Mouse (Mus musculus) thymus, adult 18-20 months (tissue): Measurements from ENCODE around the gene Plac8.
A peak's percentile ranks its signal among the peaks of the same experiment; 100 is the strongest.

Experiments
- DNase-seq, 2 experiments: peaks; one replicate each; pipeline ENCODE4 v3.0.0; 2022; ENCODE audit warnings: mixed read lengths in 2 of 2

Gene Plac8

DNA sequence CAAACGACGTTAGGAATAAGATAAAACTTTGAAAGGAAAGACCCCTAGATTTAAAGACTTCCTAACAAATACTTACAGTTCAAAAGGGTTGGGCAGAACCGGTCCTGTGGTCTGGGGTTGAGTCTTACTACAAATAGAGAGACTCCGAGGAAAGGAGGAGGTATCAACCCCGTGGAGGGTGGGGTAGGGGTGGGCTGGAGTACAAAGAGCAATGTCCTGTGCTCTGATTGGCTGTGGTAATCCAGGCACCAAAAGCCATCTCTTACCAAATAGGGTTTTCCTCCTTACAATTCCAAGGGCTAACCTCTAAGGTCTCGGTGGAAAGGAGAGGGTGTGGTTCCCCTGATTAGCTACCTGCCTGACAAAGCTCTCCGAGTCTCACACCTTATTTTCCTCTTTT lies at the start of gene Plac8:
Gene Plac8 (minus strand): TSS at position 177 of the 400 bp plus-strand sequence.
- DNase-seq = no peak

DNA sequence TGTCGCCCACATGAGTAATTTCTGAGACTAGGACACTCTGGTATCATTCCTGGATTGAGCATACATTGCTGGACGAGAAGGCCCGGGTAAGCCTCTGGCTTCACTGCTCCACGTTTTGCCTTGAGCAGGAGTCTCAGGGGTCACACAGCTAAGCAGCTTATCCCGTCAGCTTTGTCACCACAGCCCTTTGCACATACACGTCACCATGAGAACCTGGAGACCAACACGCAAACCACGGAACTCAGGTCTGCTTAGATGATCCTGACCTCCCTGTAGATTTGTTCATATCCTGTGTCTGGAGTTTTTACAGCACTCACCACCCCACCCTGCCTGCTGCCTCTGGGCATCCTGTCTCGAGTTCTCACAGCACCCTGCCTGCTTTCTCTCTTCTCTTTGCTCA lies 48.9 kb upstream of the Plac8 start:
- no peak for DNase-seq

DNA sequence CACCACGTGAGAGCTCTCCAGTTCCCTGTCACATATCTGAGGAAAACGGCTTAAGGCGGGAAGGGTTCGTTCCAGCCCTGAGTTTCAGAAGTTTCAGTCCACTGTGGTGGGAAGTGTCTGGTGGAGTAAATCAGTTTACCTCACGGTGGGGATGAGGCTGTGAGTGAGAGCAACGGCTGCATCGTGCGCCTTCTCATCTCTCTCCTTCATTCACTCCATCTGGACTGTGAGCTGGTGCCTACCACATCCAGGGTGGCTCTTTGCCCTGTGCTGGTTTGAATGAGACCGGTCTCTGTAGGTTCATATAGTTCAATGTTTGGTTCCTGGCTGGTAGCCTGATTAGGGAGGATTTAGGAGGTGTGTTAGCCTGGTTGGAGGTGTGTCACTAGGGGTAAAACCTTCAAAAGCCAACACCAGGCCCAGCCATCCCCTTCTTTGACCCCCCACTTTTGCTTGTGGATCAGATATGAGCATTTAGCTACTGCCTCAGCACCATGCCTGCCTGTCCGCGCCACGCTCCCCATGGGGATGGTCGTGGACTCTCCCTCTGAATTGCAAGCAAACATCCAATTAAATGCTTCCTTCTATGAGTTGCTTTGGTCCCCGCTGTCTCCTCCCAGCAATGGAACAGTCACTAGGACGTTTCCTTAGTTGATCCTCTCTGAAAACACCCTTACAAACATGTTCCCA lies 47.7 kb upstream of the Plac8 start:
- no peak for DNase-seq

DNA sequence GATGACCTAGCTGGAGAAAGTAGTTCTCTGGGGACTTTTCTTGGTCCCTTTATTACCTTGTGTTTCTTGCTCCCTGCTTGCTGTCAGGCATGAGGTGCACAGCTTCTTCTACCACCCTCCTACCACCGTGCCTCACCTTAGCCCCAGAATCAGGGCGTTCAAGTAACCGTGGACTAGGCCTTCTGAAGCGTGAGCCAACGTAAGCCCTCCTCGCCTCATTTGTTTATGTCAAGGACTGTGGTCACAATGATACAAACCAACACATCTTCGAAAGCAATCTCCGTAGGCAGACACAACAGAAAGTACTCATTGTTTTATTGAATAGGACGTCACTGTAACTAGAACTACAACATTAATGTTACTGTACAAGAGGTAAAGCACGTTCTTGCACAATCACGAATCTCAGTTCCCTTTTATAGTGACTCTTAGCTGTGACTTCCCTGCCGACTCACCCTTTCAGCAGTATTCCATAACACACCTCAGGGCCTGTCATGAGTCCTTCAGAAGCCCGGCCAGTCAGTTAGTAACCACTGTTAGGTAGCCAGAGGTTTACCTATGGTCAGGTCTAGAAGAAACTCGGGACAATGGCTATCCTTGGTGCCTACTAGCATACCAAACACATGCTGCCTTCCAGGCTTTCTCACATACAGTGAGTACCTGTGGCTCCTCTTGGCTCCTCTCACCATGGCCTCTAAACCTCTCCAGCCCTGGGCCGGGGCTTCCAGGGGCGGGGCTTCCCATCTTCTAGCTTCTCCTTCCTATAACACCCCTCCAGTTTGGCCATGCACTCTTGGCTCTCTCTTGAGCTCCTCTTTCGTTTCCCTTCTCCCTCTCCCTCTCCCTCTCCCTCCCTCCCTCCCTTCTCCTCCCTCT lies 42.1 kb upstream of the Plac8 start:
- DNase-seq = no peak

DNA sequence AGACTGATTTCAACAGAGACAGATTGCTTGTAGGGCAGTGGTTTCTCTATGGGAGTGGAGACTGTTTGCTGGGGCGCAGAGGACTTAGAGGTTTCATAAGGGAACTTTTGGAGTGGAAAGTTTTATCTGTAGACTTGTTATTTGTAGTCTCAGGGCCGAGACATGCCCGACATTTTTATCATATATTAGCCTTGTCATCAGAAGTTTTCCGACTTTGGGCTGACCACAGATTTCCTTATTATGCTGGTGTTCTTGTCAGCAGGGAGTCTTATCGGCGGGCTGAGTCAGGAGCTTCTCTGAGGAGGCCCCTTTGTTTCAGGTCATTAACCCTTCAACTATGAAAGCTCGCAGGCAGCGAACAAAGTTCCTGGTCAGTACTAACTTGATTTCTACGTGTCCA lies 35.8 kb upstream of the Plac8 start:
- no peak for DNase-seq

DNA sequence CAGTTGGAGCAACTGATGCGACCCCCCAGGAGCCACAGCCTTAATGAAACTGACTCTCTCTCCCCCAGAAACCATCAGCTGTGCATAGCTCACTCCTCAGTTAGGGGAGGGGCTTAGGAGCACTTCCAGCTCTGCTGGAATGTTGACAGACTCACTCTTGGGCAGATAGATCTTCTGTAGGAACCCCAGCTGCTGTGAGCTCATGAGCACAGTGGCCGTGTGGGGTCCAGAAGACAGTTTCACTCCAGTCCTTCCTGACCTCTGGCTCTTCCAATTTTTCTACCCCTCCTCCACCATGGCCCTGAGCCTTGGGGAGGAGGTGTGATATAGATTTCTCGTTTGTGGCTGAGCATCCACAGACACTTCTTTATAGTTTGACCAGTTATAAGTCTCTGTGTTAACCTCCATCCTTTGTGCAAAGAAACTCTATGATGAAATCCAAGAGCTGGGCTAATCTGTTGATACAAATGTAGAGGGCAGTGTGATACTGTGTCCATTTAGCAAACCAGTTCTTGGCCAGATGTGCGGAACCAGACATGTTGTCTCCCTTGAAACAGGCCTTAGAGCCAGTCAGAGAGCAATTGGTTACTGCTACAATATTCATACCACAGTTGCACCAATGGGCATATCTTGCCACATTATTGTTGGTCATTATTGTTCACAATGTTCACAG lies 35.2 kb upstream of the Plac8 start:
- no peak for DNase-seq

DNA sequence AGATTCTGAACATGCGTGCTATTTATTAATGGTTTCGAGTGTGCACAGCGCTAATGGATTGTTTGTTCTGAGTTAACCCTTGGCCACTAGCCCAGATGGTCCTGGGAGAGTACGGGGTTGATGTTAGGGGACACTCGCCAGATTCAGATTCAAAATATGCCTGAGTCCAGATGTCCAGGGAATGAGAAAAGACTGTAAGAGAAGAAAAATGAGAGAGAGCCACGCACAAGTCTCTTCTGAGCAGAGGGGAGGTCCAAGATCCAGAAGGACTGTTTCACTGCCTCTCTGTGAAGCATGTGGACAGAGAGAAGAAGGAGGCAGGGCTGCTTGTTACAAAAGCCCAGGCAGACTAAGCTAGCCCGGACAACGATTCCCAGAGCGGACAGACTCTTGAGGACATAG lies 33.8 kb upstream of the Plac8 start:
- DNase-seq = no peak

DNA sequence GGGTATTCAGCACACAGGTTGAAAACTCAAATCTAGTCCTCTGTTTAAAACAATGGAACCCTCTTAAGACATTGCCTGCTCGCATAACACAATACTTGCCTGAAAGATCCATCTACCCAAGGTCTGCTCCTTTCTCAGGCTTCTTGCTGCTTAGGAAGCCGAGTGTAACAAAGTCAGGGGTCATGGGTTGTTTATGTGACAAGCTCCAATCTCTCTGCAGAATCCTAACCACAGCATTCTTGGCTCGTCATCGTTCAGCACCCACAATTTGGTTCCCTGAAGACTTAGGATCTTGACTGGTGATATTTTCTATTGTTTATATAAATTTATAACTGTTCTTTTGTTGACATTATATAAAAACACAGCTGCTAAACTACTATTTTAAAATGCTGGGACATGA lies 32.0 kb upstream of the Plac8 start:
- no peak for DNase-seq

DNA sequence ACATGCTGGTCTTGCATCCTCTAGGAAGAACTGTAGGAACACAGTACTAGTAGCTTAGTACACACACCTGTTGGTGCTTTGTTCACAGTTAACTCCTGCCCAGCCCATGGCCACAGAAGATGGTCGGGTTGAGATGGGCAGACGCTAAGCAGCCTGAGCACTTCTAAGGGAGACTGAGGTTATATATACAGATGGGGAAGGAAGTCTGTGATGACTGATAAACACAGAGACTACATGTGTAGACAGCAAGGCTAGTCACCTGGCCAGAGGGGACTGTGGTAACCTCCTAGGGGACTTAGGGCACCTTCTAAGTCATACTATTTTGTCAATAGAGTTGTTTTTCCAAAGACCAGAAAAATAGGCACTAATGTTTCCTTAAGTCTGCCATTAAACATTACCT lies 29.8 kb upstream of the Plac8 start:
- DNase-seq = no peak

DNA sequence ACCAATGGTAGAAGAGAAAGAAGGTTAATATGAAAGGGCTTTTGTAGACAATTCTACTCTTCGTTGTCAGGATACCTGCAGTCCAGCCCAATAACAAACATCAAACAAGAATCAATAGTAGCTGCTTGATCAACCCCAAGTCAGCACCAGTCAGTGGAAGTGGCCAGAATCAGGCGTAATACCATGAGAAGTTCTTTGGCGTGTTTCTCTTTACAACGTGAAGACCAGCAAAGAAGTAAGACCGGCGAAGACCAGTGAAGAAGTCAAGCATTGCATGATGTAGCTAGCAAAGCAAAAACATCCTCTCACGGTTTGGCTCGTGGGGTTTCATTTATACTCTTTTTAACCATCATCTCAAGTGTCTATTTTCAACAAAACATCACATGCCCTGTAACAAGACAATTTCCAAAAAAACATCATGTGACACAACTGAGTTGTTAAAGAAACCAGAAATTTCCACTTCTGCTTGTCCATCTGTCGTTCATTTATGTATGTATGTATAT lies 27.0 kb upstream of the Plac8 start:
- DNase-seq = no peak

DNA sequence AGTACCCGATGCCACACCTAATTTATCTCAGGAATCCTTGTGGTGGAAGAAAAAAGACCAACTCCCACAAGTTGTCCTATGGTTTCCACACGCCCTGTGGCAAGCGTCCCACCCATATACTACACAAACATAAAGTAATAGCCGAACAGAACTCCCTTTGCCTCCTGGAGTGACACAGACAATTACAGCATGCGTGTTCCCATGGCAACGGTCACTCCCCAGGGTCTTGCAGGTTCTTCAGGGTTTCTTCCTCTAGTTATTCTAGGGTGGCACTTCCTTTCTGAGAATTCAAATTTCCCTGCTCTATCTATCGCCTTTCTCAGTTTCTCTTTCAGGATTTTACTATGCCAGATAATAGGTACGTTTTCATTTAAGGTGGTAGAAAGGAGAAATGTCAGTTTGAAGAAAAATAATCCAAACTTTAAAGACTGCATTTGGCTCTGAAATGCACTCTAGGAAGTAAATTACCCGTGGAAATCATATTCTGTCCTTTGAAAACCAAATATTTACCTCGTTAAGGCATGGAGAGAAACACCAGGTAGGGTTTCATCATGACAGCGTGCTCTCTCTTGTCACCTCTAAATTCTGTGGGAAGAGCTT lies 25.9 kb upstream of the Plac8 start:
- peak in 1 of 2 experiments; percentile 33 for DNase-seq

DNA sequence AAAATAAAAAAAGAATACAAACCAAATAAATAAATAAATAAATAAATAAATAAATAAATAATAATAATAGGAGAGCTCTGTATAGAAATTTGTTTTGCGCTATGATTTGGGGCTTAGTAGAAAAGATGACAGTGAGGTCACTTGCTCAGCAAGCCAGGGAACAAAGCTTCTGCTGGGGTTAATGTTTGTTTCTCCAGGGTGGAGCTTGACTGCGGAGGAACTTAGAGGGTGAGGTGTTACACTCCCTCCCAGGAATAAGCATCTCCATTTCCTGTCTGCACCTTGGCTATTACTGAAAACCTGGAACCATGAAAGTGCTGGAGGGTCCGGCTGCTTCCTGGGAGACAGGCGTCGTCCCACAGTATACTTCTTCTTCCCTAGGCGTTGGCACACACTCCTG lies 24.0 kb upstream of the Plac8 start:
- no peak for DNase-seq

DNA sequence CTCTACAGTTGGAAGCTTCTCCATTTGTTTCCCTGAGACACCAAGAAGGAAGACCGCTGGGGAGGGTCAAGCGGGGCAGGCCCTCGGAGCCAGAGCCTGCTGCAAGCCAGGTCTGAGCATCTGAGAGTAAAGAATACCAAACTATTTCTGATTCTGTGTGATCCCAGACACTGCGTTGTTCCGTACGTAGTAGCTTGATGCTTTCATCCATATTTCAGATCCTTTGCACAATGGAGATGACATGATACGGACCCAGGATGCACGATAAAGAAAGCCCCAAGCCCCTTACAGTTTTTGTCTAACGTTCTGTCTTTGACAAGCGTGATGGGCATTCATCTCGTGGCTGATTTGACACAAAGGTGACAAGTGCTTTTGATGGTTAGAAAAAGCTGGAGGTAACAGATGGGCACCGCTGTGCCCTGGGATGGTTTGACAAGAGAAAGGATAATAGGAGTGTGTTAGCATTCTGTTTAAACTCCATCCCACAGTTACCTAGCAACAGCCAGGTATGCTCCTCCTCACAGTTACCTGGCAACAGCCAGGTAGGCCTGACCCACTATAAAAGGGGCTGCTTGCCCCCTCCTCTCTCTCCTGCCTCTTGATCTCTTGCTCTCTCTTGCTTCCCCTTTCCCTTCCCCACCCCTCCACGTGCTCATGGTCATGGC lies 22.9 kb upstream of the Plac8 start:
- DNase-seq = no peak

DNA sequence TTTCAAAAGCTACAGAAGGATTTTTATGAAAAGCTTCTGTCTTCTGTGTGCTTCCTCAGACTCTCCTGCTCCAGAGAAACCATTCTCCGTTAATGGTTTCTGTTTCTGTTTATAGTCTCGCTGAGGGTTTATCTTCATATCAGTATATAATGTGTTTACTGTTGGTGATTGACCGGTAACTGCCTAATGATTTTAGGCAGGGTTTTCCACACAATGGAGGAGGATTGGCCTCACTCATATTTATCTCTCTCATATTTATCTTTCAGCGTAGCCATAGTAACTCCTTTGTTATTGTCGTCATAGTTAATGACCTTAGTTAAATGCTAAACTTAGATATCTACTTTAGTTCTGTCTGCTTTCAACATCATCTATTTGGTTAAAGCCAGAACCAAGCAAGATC lies 18.5 kb upstream of the Plac8 start:
- DNase-seq = no peak

DNA sequence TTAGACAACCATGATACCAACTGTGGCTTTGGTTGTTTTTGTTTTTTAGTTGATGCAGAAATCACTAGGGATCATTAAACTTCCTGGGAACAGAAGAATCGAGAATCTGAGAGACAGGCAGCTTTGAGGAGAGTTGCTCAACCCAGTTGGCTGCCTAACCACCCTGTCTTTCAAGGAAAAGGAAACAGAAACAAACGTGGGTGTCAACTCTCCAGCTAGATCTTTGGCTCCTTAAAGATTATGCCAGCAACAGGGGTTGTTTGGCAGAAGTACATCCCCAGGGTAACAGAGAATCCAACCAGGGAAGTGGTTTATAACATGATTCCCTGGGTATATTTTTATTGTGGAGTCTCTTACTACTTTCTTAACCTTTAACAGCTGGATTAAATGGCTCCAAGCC lies 15.6 kb upstream of the Plac8 start:
- no peak for DNase-seq

DNA sequence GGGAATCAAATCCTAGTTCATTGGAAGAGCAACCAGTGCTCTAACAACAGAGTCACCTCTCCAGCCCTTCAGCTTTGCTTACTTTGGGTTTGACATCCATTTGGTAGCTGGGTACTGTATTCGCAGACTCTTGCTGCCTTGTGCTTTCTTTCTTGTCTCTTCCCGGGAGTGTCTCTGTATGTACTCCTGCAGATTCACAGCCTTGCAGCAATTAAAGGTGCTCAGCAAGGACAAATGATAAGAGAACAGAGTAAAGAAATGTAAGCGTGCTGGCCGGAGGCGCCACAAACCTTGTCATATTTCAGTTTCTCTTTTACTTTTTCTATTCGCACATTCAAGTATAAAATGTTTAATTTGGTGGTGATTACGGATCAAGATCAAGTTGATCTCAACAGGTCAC lies 15.1 kb upstream of the Plac8 start:
- DNase-seq = no peak

DNA sequence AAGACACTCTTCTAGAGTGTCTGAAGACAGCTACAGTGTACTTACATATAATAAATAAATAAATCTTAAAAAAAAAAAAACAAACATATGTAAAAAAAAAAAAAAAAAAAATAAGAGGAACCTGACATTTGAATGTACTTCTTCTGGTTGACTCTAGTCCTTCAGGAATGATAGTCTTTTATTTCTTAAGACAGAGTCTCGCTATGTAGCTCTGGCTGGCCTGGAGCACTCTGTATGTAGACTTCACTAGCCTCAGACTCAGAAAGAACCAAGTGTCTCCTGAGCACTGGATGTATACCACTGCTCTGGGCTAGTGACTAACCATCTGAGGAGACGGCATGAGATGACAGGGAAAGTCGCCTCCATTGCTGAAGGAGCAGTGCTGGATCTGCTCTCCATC lies 13.6 kb upstream of the Plac8 start:
- no peak for DNase-seq

DNA sequence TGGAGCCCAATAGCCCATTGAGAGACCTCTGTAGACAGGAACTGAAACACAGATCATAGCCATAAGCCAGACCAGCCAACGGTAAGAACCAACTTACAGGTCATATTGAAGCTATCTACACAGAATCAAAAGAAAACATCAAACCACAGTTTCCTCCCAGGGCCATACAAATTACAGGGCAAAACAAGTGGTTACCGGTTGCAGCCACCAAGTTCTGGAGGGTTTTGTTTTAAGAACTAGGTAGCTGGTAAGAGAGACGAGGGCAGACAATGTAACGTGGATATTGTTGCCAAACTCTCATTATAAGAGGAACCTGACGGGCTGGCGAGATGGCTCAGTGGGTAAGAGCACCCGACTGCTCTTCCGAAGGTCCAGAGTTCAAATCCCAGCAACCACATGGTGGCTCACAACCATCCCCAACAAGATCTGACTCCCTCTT lies 13.2 kb upstream of the Plac8 start:
- DNase-seq = peak in 1 of 2 experiments; percentile 11

DNA sequence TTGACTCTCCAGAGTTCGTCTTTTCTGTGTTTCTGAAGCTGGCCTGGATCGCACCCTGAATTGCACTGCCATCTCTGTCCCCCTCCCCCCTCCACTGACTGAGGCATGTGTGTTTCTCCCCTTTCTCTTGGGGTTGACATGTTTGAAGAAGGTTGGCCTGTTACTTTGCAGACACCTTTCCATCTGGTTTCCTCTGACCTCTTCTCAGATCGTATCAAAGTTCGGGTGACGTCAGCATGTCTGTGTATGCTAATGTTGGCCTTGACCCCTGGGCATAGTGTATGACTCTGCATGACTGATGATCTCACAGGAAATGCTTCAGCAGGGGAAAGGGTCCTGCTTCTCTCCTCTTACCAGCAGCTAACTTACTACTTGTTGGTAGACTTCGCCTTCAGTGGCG lies 11.0 kb upstream of the Plac8 start:
- no peak for DNase-seq

DNA sequence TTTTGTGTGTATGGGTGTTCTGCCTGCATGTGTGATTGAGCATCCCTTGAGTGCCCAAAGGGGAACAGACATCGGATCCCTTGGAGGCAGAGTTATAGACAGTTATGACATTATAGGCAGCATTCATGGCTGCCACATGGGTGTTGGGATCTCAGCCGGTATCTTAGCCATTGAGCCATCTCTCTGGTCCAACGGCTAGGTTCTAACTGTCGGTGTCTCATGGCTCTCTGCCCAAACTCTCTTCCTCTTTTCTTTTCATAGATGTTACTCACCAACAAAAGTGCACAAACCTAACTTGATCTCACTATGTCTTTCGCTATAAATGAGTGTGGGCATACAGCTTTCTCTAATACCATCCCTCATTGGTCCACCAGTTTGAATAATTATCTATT lies 10.4 kb upstream of the Plac8 start:
- no peak for DNase-seq

DNA sequence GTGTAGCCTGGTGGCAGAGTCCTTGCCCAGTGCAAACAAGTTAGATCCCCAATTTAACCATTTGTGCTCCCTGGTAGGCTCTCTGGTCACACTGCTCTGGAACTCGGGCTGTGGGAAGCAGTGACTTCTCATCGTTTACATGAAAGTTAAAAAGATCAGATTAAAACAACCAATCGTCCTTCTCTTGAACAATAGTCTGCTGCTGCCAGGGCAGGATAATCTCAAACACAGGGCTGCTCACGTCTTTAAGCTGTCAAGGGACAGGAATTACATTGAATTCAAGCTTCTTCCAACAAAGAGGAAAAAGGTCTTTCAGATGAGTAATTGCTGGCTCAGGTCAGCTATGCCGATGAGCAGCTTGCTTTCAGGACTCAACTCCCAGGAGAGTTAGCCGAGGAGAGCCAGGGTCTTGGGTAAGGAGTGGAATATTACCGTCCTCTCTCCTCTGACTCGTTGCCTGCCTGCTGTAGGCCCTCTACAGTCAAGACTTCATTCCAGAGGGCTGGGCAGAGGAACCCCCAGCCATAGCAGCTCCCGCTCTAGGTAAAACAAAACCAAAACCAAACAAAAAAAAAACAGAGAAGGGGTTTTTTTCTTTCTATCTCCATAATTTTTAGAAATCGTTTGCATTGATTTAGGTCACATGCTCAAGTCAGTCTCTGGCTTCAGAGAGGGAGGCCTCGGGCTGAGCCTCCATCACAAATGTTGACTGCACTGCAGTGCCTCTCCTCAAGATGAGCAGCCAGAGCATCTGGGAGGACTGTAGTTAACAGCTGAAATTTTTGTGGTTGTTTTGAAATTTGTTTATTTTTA lies 9.8 kb upstream of the Plac8 start:
- DNase-seq = no peak
